Mouse (Mus musculus) granulocyte monocyte progenitor cell, adult 5-6 weeks (primary cell): Measurements from ENCODE around the gene Olfr974. TPM values are rescaled to one million over a fixed set of nuclear protein-coding genes. Genes with fewer than 3 reads are reported as not detected.
"Not testable (repeated sequence)": the region's sequence is repeated elsewhere in the genome, so short reads cannot be mapped to it uniquely, and the experiment has no call there.

Experiments used
- ATAC-seq: replicated peaks from 2 replicates; pipeline ENCODE4 v1.8.0; 2016; ENCODE audit warnings: mild to moderate bottlenecking, moderate TSS enrichment, inconsistent platforms; ENCODE audit not compliant: poor library complexity, severe bottlenecking
- total RNA-seq, 2 experiments: library from RNA; stranded (forward) in 1 of 2; stranded (reverse) in 1 of 2; fragments of 200-712, 200-1000 nt in 1 of 2; fragments of >200 nt in 1 of 2; fragmentation: Nextera tagmentation in 1 of 2; gene quantifications; 2 replicates each; pipeline ENCODE4 v1.2.3; 2014 to 2017

Gene Olfr974
- total RNA-seq (2014; fragmentation: Nextera tagmentation) (not detected in 2 replicates), total RNA-seq (2017) (not detected in 2 replicates)

DNA sequence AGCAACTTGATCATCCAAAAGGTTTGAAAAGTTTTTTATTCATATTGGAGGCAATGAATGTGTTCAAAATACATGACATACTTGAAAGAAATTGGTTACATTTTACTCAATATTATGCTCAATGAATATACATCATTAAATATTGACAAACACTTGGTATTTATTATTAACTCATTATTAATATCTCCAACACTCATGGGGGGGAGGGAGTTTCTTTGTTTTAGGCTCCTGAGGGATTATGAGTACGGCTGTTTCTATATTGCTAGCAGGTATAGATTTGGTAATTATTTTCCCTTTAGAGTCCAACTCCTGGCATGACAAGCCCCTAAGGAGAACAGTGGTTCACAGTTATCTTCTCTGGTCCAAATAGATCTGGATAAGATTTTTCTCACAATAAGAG is at the start of gene Olfr974:
Olfr974 (plus strand) TSS at position 301 of the 400 bp plus-strand sequence.
- ATAC-seq, result no peak

DNA sequence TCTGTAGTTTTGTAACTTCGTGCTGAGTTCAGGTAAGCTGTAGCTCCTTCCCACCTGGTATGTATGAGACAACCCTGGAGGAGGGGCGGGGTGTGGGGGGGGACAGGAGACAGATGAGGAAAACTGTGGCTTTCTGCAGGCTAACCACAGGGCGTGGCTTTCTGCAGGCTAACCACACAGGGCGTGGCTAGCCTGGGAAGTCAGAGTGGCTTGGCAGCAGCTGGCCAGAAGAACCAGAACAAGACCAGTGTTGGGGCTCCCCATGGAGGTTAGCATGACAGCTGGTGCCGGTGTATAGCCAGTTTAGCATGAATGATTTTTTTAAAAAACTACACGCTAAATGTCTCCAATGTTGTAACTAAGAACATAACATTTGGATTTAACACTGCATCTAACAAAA is 32.2 kb upstream of the Olfr974 start:
- peak; percentile 91 for ATAC-seq

DNA sequence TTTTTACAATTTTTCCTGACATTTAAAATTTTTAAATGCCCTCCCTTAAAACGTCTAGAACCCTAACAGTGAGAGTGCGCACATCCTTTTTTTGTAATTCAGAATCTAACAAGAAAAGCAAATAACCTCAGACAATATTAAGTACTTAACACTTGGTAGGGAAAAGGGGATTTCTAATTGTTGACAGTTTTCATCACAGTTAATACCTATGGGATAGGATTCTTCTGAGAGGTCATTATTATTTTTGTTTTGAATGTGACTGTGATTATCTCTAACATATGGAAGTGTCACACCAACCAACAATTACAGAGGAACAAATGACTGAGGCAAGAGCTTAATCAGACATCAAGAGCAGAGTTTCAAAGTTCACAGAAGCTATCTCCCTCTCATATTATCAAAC is 30.3 kb upstream of the Olfr974 start, which contains the start of gene Olfr229:
Olfr229 (plus strand) TSS at position 301 of the 400 bp plus-strand sequence.
- no peak for ATAC-seq

GRCm38 (mm10) chr9:39909939-39910338 is 27.4 kb upstream of the Olfr974 start:
- ATAC-seq, result peak; percentile 97

DNA sequence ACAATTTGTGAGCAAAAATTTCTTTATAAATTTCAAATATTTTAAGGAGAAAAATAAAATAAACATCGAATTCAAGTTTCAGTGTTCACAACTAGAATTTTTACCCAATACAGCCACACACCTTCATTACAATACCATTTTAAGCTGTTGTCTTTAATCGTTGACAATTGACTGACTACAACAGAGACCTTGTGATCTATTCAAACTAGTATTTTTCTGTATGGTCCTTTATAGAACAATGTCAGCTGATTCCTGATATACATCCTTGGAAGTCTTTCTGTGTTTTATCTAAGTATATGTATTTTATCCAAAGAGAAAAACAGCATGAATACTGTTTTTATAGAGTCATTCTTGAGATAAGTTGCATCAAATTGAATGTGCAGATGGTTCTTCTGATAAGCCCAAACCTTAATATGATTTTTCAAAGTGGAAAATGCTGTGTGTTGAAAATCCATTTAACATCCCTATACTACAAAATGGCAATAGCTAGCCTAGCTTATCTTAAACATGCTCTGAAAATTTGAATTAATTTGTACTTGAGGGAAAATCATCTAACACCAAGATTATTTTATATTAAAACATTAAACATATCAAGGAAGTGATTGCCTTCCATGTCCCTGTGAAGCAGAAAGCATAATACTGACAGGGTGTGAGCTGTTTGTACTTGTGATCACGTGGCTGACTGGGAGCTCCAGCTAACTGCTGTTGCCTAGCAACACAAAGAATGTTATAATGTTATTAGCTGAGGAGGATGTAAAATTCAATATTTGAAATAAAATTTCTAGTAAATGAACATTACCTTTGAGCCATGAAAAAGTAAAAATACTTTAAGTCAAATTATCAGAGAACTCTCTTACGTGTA is 9.1 kb upstream of the Olfr974 start:
- not testable (repeated sequence) for ATAC-seq

GRCm38 (mm10) chr9:39928837-39929236 is 8.5 kb upstream of the Olfr974 start:
- ATAC-seq, result not testable (repeated sequence)

- ATAC-seq, result no peak
Observed at GRCm38 (mm10) chr9:39951946-39952345, 14.6 kb downstream of the Olfr974 start, which contains the start of gene Olfr975. TSS of gene Olfr975 (minus strand) at chr9:39952046.

DNA sequence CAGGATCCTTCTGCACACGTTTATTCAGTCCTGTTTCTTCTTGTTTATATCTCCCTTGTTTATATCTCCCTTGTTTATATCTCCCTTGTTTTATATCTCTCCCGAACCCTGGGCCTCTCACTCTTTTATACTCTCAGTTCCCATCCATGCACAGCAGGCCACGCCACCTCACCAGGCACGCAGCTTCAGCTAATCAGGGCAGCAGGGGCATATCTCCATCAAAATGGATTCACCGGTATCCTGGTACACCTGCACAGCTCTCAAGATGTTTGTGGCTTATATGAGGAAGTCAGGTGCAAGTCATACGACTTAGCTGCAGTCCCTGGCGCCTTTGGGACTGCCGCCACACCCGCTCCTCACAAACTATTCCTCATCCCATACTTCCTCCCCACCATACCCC is 23.7 kb downstream of the Olfr974 start, which contains the start of gene Olfr976:
Olfr976 (minus strand) TSS at position 101 of the 400 bp plus-strand sequence.
- not testable (repeated sequence) for ATAC-seq

GRCm38 (mm10) chr9:39976581-39977145 is 39.4 kb downstream of the Olfr974 start:
- ATAC-seq, result not testable (repeated sequence)

DNA sequence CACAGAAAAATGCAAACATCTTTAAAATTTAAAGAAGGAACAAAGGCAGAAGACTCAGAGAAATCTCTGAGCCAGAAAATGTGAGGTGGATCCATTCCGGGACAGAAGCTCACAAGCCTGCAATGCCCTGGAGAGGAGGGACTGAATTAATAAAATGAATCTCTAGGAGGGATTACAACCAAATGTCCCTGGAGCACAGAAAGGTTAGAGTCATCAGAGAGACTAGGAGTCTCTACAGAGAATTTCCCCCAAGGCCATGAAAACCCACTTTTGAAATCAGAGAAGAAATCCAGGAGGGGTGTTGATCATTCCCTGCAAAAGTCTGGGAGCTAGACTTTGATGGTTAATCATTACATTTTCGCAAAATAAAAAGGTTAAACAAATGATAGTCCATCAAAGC is 54.5 kb downstream of the Olfr974 start, which contains the start of gene Olfr978:
Olfr978 (plus strand) TSS at position 301 of the 400 bp plus-strand sequence.
- no peak for ATAC-seq

Other genes with a start within 250 kb of the Olfr974 start
- gene Olfr149, start 230.4 kb upstream of the Olfr974 start, total RNA-seq (2014; fragmentation: Nextera tagmentation), result not detected in 2 replicates
- gene Olfr149, start 230.4 kb upstream of the Olfr974 start, total RNA-seq (2017), result not detected in 2 replicates
- not detected in 2 replicates for gene Olfr965, start 226.1 kb upstream of the Olfr974 start, total RNA-seq (2014; fragmentation: Nextera tagmentation)
- not detected in 2 replicates for gene Olfr965, start 226.1 kb upstream of the Olfr974 start, total RNA-seq (2017)
- not detected in 2 replicates for gene Olfr150, start 206.5 kb upstream of the Olfr974 start, total RNA-seq (2014; fragmentation: Nextera tagmentation)
- gene Olfr150, start 206.5 kb upstream of the Olfr974 start, total RNA-seq (2017), result not detected in 2 replicates
- gene Olfr967, start 191.3 kb upstream of the Olfr974 start, total RNA-seq (2014; fragmentation: Nextera tagmentation), result not detected in 2 replicates
- gene Olfr967, start 191.3 kb upstream of the Olfr974 start, total RNA-seq (2017), result not detected in 2 replicates
- not detected in 2 replicates for gene Olfr968, start 154.2 kb upstream of the Olfr974 start, total RNA-seq (2014; fragmentation: Nextera tagmentation)
- gene Olfr968, start 154.2 kb upstream of the Olfr974 start, total RNA-seq (2017), result not detected in 2 replicates
- gene Olfr969, start 146.6 kb upstream of the Olfr974 start, total RNA-seq (2014; fragmentation: Nextera tagmentation), result not detected in 2 replicates
- not detected in 2 replicates for gene Olfr969, start 146.6 kb upstream of the Olfr974 start, total RNA-seq (2017)
- not detected in 2 replicates for gene Olfr970, start 128.6 kb upstream of the Olfr974 start, total RNA-seq (2014; fragmentation: Nextera tagmentation)
- gene Olfr970, start 128.6 kb upstream of the Olfr974 start, total RNA-seq (2017), result not detected in 2 replicates
- not detected in 2 replicates for gene Olfr971, start 100.6 kb upstream of the Olfr974 start, total RNA-seq (2014; fragmentation: Nextera tagmentation)
- not detected in 2 replicates for gene Olfr971, start 100.6 kb upstream of the Olfr974 start, total RNA-seq (2017)
- gene Olfr972, start 71.1 kb upstream of the Olfr974 start, total RNA-seq (2014; fragmentation: Nextera tagmentation), result not detected in 2 replicates
- gene Olfr972, start 71.1 kb upstream of the Olfr974 start, total RNA-seq (2017), result not detected in 2 replicates
- gene Olfr229, start 30.2 kb upstream of the Olfr974 start, total RNA-seq (2014; fragmentation: Nextera tagmentation), result not detected in 2 replicates
- not detected in 2 replicates for gene Olfr229, start 30.2 kb upstream of the Olfr974 start, total RNA-seq (2017)
- not detected in 2 replicates for gene Olfr975, start 14.5 kb downstream of the Olfr974 start, total RNA-seq (2014; fragmentation: Nextera tagmentation)
- gene Olfr975, start 14.5 kb downstream of the Olfr974 start, total RNA-seq (2017), result not detected in 2 replicates
- not detected in 2 replicates for gene Olfr976, start 23.6 kb downstream of the Olfr974 start, total RNA-seq (2014; fragmentation: Nextera tagmentation)
- gene Olfr976, start 23.6 kb downstream of the Olfr974 start, total RNA-seq (2017), result not detected in 2 replicates
- not detected in 2 replicates for gene Olfr978, start 54.6 kb downstream of the Olfr974 start, total RNA-seq (2014; fragmentation: Nextera tagmentation)
- not detected in 2 replicates for gene Olfr978, start 54.6 kb downstream of the Olfr974 start, total RNA-seq (2017)
- gene Olfr979, start 66.0 kb downstream of the Olfr974 start, total RNA-seq (2014; fragmentation: Nextera tagmentation), result not detected in 2 replicates
- not detected in 2 replicates for gene Olfr979, start 66.0 kb downstream of the Olfr974 start, total RNA-seq (2017)
- not detected in 2 replicates for gene Olfr980, start 72.1 kb downstream of the Olfr974 start, total RNA-seq (2014; fragmentation: Nextera tagmentation)
- not detected in 2 replicates for gene Olfr980, start 72.1 kb downstream of the Olfr974 start, total RNA-seq (2017)
- not detected in 2 replicates for gene Olfr981, start 84.0 kb downstream of the Olfr974 start, total RNA-seq (2014; fragmentation: Nextera tagmentation)
- not detected in 2 replicates for gene Olfr981, start 84.0 kb downstream of the Olfr974 start, total RNA-seq (2017)
- gene Olfr982, start 136.3 kb downstream of the Olfr974 start, total RNA-seq (2014; fragmentation: Nextera tagmentation), result not detected in 2 replicates
- gene Olfr982, start 136.3 kb downstream of the Olfr974 start, total RNA-seq (2017), result not detected in 2 replicates
- gene Olfr983, start 156.1 kb downstream of the Olfr974 start, total RNA-seq (2014; fragmentation: Nextera tagmentation), result not detected in 2 replicates
- not detected in 2 replicates for gene Olfr983, start 156.1 kb downstream of the Olfr974 start, total RNA-seq (2017)
- gene Olfr984, start 176.7 kb downstream of the Olfr974 start, total RNA-seq (2014; fragmentation: Nextera tagmentation), result not detected in 2 replicates
- gene Olfr984, start 176.7 kb downstream of the Olfr974 start, total RNA-seq (2017), result not detected in 2 replicates
- gene Olfr985, start 192.7 kb downstream of the Olfr974 start, total RNA-seq (2014; fragmentation: Nextera tagmentation), result not detected in 2 replicates
- gene Olfr985, start 192.7 kb downstream of the Olfr974 start, total RNA-seq (2017), result not detected in 2 replicates
- not detected in 2 replicates for gene Tmem225, start 210.6 kb downstream of the Olfr974 start, total RNA-seq (2014; fragmentation: Nextera tagmentation)
- gene Tmem225, start 210.6 kb downstream of the Olfr974 start, total RNA-seq (2017), result not detected in 2 replicates
- not detected in 2 replicates for gene Olfr986, start 243.4 kb downstream of the Olfr974 start, total RNA-seq (2014; fragmentation: Nextera tagmentation)
- gene Olfr986, start 243.4 kb downstream of the Olfr974 start, total RNA-seq (2017), result not detected in 2 replicates